Mouse (Mus musculus) midbrain, embryonic 14.5 days (tissue): ENCODE data around the gene Wfdc3. TPM values are rescaled to one million over a fixed set of nuclear protein-coding genes. Genes with fewer than 3 reads are reported as not detected.

Experiments used
- ATAC-seq: fragments of 200-750 bp; cut with Nextera tagmentation; 2 replicates; pipeline ENCODE4 v1.8.0; 2017; ENCODE audit warnings: moderate number of reproducible peaks, moderate library complexity; ENCODE audit not compliant: low FRiP score, low TSS enrichment
- DNase-seq: peaks from one replicate; pipeline ENCODE4 v3.0.0-alpha.2; 2015
- H3K27ac ChIP-seq: fragments of 300-500 bp; sonication (generic); replicated peaks from 2 replicates; pipeline ENCODE4 v1.5.1; 2014; ENCODE audit warnings: mild to moderate bottlenecking, low read depth, low read length, moderate library complexity
- H3K27me3 ChIP-seq: fragments of 300-500 bp; sonication (generic); 2 replicates; pipeline ENCODE4 v1.6.1; 2014; ENCODE audit warnings: low read length, control low read depth, mixed read lengths; ENCODE audit not compliant: control insufficient read depth, insufficient read depth
- H3K36me3 ChIP-seq: fragments of 300-500 bp; sonication (generic); 2 replicates; pipeline ENCODE4 v1.6.1; 2014; ENCODE audit warnings: low read length, control low read depth; ENCODE audit not compliant: control insufficient read depth, insufficient read depth
- H3K4me1 ChIP-seq: fragments of 300-500 bp; sonication (generic); 2 replicates; pipeline ENCODE4 v1.6.1; 2014; ENCODE audit warnings: mild to moderate bottlenecking, antibody characterized with exemption, low read length, control low read depth; ENCODE audit not compliant: control insufficient read depth, insufficient read depth
- H3K4me2 ChIP-seq: fragments of 300-500 bp; sonication (generic); 2 replicates; pipeline ENCODE4 v1.6.1; 2014; ENCODE audit warnings: mild to moderate bottlenecking, low read length, moderate library complexity
- H3K4me3 ChIP-seq: fragments of 300-500 bp; sonication (generic); replicated peaks from 2 replicates; pipeline ENCODE4 v1.5.1; 2014; ENCODE audit warnings: low read depth, low read length
- H3K9ac ChIP-seq: fragments of 300-500 bp; sonication (generic); replicated peaks from 2 replicates; pipeline ENCODE4 v1.6.1; 2014; ENCODE audit warnings: mild to moderate bottlenecking, low read length, moderate library complexity
- H3K9me3 ChIP-seq: fragments of 300-500 bp; sonication (generic); 2 replicates; pipeline ENCODE4 v1.6.1; 2016; ENCODE audit warnings: low read length, control low read depth, mixed read lengths; ENCODE audit not compliant: control insufficient read depth
- WGBS: fragments of 180-500 bp; shearing (Covaris S2); extraction: QIAGEN DNeasy Blood & Tissue Kit; methylation state at CpG from one replicate; pipeline ENCODE4 v1.1.7; 2014; 5-methylcytosine and 5-hydroxymethylcytosine counted together
- polyA plus RNA-seq: library from polyadenylated mRNA; unstranded; fragments of >200 nt; fragmentation: Nextera tagmentation; extraction: Ambion mirVana; gene quantifications from 2 replicates; pipeline ENCODE4 v1.2.1, GENCODE M21; 2014

The Wfdc3 gene
- 0.80 and 1.1 TPM in 2 replicates for polyA plus RNA-seq

DNA sequence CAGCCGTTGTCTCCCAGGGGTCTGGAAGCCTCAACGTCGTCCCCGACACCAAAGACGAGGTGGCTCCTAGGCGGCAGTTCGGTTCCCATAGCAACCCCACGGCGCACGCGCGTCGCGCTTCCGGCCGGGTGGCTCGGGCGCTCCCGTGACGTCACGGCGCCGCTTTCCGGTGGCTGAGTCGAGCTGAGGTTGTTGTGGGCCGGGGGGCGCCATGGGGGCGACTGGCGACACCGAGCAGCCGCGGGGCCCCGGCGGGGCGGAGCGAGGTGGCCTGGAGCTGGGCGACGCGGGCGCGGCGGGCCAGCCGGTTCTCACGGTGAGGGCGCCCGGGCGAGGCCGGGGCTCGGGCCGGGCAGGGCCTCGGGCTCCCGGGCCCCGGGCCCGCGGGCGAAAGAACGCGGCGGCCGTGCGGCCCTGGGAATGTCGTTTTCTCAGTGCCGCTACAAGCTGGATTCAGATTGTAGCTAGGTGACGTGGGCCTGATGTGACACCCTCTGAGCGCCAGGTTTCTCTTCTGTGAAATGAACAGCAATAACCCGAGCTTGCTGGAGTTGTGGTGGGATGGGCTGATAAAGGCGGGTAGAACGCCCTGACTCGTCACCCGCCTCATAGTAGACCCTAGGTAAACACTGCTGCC is at the start of gene Wfdc3, which contains the start of gene Dnttip1:
Wfdc3 (minus strand) TSS at position 89 of the 637 bp plus-strand sequence.
Dnttip1 (plus strand) TSS at position 141 of the 637 bp plus-strand sequence.
- peak; percentile 98 for DNase-seq
- Histone ChIP-seq H3K9ac (peak within 1 kb of the TSS; percentile 90), H3K9me3 (no peaks in the 10 kb centered on the region), H3K27me3 (no peaks in the 10 kb centered on the region), H3K36me3 (peaks cover 26% of the 10 kb centered on the region), H3K27ac (peak within 1 kb of the TSS; percentile 72), H3K4me1 (peaks cover 13% of the 10 kb centered on the region), H3K4me3 (peak within 1 kb of the TSS; percentile 87), H3K4me2 (peak within 1 kb of the TSS; percentile 93)
- 2% methylated on average over 68 of the region's 70 CpGs for whole genome bisulfite sequencing
- ATAC-seq, result peak; percentile 94

DNA sequence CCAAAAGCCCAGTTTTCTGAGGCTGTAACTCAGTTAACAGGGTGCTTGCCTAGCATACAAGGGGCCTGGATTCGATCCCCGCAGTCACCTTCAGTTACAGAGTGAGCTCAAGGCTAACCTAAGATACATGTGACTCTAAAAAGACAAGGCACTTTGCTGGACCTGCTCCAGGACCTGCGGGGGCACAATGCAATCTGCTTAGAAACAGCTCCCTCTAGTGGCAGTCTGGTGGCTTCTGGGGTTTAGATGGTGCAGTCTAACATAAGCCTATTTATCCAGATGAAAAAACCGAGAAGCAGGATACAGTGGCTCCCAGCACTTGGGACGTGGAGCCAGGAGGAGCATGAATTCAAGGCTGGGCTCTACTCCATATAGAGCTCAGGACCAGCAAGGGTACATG is 48.6 kb upstream of the Wfdc3 start:
- Histone ChIP-seq H3K4me3 (no peak overlapping the region), H3K27ac (no peak overlapping the region), H3K9me3 (no peaks in the 10 kb centered on the region), H3K4me2 (no peak overlapping the region), H3K9ac (no peak overlapping the region), H3K4me1 (no peaks in the 10 kb centered on the region), H3K27me3 (no peaks in the 10 kb centered on the region), H3K36me3 (peaks cover 56% of the 10 kb centered on the region)
- ATAC-seq (no peak), DNase-seq (peak; percentile 94)
- WGBS, result 33% methylated on average over 5 of the region's 5 CpGs

DNA sequence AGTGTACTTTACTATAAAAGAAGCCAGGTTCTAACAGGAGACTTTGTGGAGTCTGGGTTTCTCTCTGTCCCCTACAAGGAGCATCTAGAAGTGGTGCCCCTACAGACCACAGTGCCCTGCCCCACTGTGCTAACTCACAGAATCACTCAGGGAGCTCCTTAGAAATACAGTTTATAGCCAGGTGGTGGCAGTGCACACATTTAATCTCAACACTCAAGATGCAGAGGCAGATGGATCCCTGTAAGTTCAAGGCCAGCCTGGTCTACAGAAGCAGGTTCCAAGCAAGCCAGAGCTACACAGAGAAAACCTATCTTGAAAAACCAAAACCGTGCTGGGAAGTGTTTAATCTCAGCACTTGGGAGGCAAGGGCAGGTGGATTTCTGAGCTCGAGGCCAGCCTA is 48.0 kb upstream of the Wfdc3 start:
- Histone ChIP-seq H3K9me3 (no peaks in the 10 kb centered on the region), H3K4me1 (no peaks in the 10 kb centered on the region), H3K4me2 (no peak overlapping the region), H3K36me3 (peaks cover 55% of the 10 kb centered on the region), H3K9ac (no peak overlapping the region), H3K27ac (no peak overlapping the region), H3K4me3 (no peak overlapping the region), H3K27me3 (no peaks in the 10 kb centered on the region)
- WGBS, result 96% methylated on average over 2 of the region's 2 CpGs
- ATAC-seq (no peak), DNase-seq (no peak)

DNA sequence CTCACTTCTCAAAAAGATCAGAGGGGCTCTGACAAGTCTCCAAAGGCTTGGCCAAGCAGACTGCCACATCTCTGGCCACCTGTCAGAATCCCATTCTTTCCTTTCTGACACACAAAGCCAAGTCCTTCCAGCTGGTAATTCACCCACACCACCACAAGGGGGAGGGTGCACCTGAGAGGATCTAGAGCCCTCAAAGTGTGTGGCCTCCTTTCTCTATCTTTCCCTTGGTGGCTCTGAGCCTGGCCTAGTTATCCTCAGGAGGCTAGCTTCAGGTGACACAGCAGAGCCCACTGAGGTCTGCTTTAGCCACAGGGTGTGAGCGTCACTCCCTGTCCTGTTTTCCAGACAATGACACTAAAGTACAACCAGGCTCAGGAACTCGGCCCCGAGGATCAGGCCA is 47.5 kb upstream of the Wfdc3 start:
- no peaks in the 10 kb centered on the region for H3K4me1 ChIP-seq
- no peak overlapping the region for H3K27ac ChIP-seq
- no peak overlapping the region for H3K4me2 ChIP-seq
- no peaks in the 10 kb centered on the region for H3K9me3 ChIP-seq
- H3K36me3 ChIP-seq, result peaks cover 58% of the 10 kb centered on the region
- WGBS, result 87% methylated on average over 3 of the region's 3 CpGs
- ATAC-seq (no peak), DNase-seq (peak; percentile 68)
- H3K9ac ChIP-seq, result no peak overlapping the region
- H3K4me3 ChIP-seq, result no peak overlapping the region
- H3K27me3 ChIP-seq, result no peaks in the 10 kb centered on the region

DNA sequence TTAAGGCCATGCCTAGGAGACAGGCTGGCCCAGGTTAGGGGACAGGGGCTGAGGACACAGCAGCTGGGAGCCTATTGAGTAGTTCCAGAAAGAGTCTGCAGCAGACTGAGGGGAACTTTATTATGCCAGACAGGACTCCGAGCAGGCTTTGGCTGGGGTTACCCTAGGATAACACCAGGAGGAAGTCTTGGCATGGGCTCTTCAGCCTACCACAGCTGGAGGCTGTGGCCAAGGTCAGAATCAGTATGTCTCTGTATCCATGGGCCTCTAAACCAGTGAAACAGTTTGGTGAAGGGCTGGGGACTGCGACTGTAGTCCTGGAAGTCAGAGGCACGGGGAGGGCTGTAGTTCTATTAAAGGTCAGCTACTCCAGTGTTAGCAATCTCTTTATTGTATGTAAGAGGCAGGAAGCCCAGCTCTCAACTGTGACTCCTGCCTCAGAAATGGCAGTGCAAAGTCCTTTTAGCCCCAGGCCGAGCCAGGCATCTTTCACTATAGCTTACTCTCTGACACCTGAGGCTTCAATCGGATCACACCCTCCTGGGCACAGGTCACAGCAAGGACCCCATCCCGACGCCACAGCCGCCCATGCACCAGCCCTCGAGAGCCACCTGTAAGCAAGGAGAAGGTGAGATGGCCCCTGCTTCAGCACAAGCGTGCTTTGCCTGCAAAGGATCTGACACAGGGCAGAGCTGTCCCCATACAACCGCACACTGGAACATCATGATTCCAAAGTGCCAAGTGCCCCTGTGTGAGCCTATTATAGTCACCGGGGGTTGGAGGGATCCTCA is 46.9 kb upstream of the Wfdc3 start:
- ATAC-seq (no peak), DNase-seq (no peak)
- Histone ChIP-seq H3K9ac (no peak overlapping the region), H3K4me1 (no peaks in the 10 kb centered on the region), H3K4me3 (no peak overlapping the region), H3K36me3 (peaks cover 54% of the 10 kb centered on the region), H3K9me3 (no peaks in the 10 kb centered on the region), H3K4me2 (no peak overlapping the region), H3K27me3 (no peaks in the 10 kb centered on the region), H3K27ac (no peak overlapping the region)
- whole genome bisulfite sequencing, result 96% methylated on average over 12 of the region's 12 CpGs

DNA sequence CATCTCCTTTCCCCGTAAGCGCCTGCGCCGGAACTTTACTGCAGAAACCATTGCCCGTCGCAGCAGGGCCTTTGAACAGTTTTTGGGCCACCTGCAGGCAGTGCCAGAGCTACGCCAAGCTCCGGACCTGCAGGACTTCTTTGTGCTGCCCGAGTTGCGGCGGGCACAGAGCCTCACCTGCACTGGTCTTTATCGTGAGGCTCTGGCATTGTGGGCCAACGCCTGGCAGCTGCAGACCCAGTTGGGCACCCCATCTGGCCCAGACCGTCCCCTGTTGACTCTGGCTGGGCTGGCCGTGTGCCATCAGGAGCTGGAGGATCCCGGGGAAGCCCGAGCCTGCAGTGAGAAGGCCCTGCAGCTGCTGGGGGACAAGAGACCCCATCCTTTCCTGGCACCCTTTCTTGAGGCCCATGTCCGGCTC is 46.1 kb upstream of the Wfdc3 start:
- no peaks in the 10 kb centered on the region for H3K9me3 ChIP-seq
- no peaks in the 10 kb centered on the region for H3K27me3 ChIP-seq
- H3K27ac ChIP-seq, result no peak overlapping the region
- no peak for ATAC-seq
- H3K4me3 ChIP-seq, result no peak overlapping the region
- H3K4me2 ChIP-seq, result no peak overlapping the region
- no peaks in the 10 kb centered on the region for H3K4me1 ChIP-seq
- WGBS, result 95% methylated on average over 18 of the region's 18 CpGs
- H3K36me3 ChIP-seq, result peaks cover 50% of the 10 kb centered on the region
- no peak overlapping the region for H3K9ac ChIP-seq
- DNase-seq, result no peak

DNA sequence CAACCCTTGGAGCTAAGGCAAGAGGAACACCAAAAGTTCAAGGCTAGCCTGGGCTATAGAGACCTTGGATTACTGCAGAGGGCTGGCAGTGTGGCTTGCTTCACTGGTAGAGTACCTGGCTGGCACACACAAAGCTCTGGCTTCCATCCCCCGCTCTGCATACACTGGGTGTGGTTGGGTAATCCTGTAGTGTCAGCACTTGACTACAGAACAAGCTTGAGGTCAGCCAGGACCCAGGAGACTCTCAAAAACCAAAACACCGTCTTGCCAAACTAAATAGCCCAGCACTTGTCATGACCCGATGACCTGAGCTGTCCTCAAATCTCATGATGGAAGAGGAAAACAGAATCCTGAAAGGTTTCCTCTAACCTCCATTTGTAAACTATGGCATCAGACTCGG is 44.7 kb upstream of the Wfdc3 start:
- Histone ChIP-seq H3K27me3 (no peaks in the 10 kb centered on the region), H3K4me3 (no peak overlapping the region), H3K36me3 (peaks cover 40% of the 10 kb centered on the region), H3K9me3 (no peaks in the 10 kb centered on the region), H3K9ac (no peak overlapping the region), H3K4me2 (no peak overlapping the region), H3K4me1 (peaks cover 3% of the 10 kb centered on the region; the same call in 1 of the 2 replicates), H3K27ac (no peak overlapping the region)
- 88% methylated on average over 4 of the region's 4 CpGs for WGBS
- DNase-seq (no peak), ATAC-seq (no peak)

DNA sequence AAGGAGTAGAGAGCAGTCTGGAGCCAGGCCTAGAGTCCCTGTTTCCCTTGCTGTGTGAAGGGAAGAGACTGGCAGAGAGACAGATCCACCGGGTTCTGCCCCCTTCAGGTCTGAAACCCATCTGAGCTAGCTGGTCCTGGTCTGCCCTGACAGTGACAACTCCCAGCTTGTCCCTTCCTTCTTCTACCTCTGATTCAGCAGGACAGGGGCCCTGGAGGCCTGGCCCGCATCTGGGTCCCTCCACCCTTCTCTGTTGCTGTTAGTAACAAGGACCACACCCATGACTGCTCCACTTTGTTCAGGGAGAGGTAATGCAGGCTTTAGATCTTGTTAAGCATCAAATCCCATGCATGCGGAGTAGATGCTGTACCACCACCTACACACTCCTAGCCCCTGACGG is 42.7 kb upstream of the Wfdc3 start:
- WGBS, result 74% methylated on average over 4 of the region's 4 CpGs
- H3K27ac ChIP-seq, result no peak overlapping the region
- no peak for ATAC-seq
- no peaks in the 10 kb centered on the region for H3K9me3 ChIP-seq
- peaks cover 32% of the 10 kb centered on the region for H3K36me3 ChIP-seq
- H3K4me3 ChIP-seq, result no peak overlapping the region
- DNase-seq, result no peak
- H3K9ac ChIP-seq, result no peak overlapping the region
- H3K4me1 ChIP-seq, result peaks cover 3% of the 10 kb centered on the region; the same call in 1 of the 2 replicates
- no peaks in the 10 kb centered on the region for H3K27me3 ChIP-seq
- H3K4me2 ChIP-seq, result no peak overlapping the region
